Mouse (Mus musculus) neural tube, embryonic 14.5 days (tissue): ENCODE measurements around the gene Gm17334. TPM values are rescaled to one million over a fixed set of nuclear protein-coding genes. Genes with fewer than 3 reads are reported as not detected.

Experiments used
- ATAC-seq: fragments of 200-750 bp; cut with Nextera tagmentation; 2 replicates; pipeline ENCODE4 v1.8.0; 2017; ENCODE audit warnings: low read depth, mild to moderate bottlenecking, moderate TSS enrichment, moderate library complexity
- H3K27ac ChIP-seq: fragments of 300-500 bp; sonication (generic); 2 replicates; pipeline ENCODE4 v1.5.1; 2014; ENCODE audit warnings: low read depth, mild to moderate bottlenecking, control low read depth, low read length, moderate library complexity, mixed read lengths
- H3K27me3 ChIP-seq: fragments of 300-500 bp; sonication (generic); 2 replicates; pipeline ENCODE4 v1.6.1; 2014; ENCODE audit warnings: low read length; ENCODE audit not compliant: control insufficient read depth, insufficient read depth
- H3K36me3 ChIP-seq: fragments of 300-500 bp; sonication (generic); 2 replicates; pipeline ENCODE4 v1.6.1; 2014; ENCODE audit warnings: low read length, mixed read lengths; ENCODE audit not compliant: control insufficient read depth, insufficient read depth
- H3K4me1 ChIP-seq: fragments of 300-500 bp; sonication (generic); 2 replicates; pipeline ENCODE4 v1.6.1; 2014; ENCODE audit warnings: low read length; ENCODE audit not compliant: control insufficient read depth, insufficient read depth
- H3K4me2 ChIP-seq: fragments of 300-500 bp; sonication (generic); 2 replicates; pipeline ENCODE4 v1.6.1; 2014; ENCODE audit warnings: mild to moderate bottlenecking, low read depth, low read length, control low read depth
- H3K4me3 ChIP-seq: fragments of 300-500 bp; sonication (generic); 2 replicates; pipeline ENCODE4 v1.5.1; 2014; ENCODE audit warnings: low read depth, low read length, control low read depth, mixed read lengths
- H3K9ac ChIP-seq: fragments of 300-500 bp; sonication (generic); replicated peaks from 2 replicates; pipeline ENCODE4 v1.6.1; 2014; ENCODE audit warnings: low read depth, mild to moderate bottlenecking, control low read depth, low read length, mixed read lengths
- H3K9me3 ChIP-seq: fragments of 300-500 bp; sonication (generic); 2 replicates; pipeline ENCODE4 v1.6.1; 2016; ENCODE audit warnings: low read length; ENCODE audit not compliant: control insufficient read depth
- WGBS: fragments of 180-500 bp; shearing (Covaris S2); extraction: QIAGEN DNeasy Blood & Tissue Kit; methylation state at CpG from one replicate; pipeline ENCODE4 v1.1.7; 2014; 5-methylcytosine and 5-hydroxymethylcytosine counted together
- polyA plus RNA-seq: library from polyadenylated mRNA; unstranded; fragments of >200 nt; fragmentation: Nextera tagmentation; extraction: Ambion mirVana; gene quantifications from 2 replicates; pipeline ENCODE4 v1.2.1, GENCODE M21; 2014

Gene Gm17334
- polyA plus RNA-seq, 1 experiment from 2014 or later = not detected

DNA sequence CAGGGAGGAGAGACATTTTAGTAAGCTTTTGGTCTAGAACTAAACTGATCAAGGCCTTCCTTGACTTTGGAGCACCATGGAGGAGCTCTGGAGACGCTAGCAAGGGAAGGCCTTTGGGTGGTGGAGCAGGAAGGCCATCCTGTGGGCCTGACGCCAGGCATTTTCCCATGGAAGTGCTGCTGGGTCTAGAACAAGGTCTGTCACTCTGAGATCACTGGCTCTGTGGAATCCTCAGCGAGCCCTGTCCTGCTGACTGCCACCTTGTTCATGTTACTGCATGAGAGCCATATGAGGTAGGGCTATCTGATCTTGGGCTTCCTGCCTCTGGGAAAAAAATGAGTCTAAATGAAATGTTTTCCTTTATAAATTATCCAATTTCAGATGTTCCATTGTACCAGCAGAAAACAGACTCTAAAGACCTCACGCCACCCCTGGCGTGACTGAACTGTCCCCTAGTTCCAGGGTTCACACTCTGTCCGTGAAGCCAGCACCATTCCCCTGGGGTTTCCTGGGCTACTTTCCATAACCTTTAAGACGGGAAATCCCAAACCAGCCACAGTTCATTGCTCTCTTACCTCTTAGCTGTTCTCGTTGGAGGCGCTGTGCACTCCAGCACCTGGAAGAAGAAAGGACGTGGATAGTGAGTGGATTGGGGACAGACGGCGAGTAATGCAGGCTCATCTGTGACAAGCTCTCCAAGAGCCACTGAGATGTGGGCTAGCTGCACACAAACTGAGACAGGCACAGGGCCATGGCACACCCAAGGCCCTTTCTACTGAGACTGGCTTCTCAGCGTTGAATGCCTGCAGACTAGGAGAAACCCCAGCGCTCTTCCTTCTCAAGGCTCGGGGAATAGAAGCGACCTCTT is 40.2 kb upstream of the Gm17334 start:
- H3K4me3 ChIP-seq = no peak overlapping the region
- H3K9ac ChIP-seq = no peak overlapping the region
- ATAC-seq = no peak
- WGBS = 88% methylated on average over 16 of the region's 16 CpGs
- H3K9me3 ChIP-seq = no peaks in the 10 kb centered on the region
- H3K4me2 ChIP-seq = no peak overlapping the region
- H3K27me3 ChIP-seq = no peaks in the 10 kb centered on the region
- no peaks in the 10 kb centered on the region for H3K4me1 ChIP-seq
- H3K27ac ChIP-seq = no peak overlapping the region
- no peaks in the 10 kb centered on the region for H3K36me3 ChIP-seq

DNA sequence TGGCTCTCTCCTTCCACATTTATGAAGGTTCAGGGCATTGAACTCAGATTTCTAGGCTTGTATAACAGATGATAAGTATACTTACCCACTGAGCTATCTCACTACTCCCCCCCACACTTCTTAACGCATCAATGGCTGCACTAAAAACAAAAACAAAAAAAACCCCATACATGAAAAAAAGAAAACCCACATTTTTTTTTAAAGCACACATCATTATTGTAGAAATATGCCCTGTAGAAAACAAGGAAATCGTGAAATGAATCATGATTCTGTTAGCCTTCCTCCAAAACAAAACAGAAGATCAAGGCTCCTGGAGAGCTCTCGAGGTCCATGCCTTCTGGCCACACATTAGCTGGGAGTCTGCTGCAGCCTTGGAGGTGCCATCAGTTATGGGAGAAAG is 38.3 kb upstream of the Gm17334 start:
- H3K4me2 ChIP-seq = no peak overlapping the region
- H3K27me3 ChIP-seq = no peaks in the 10 kb centered on the region
- H3K9me3 ChIP-seq = no peaks in the 10 kb centered on the region
- H3K27ac ChIP-seq = no peak overlapping the region
- WGBS = 77% methylated on average over 3 of the region's 3 CpGs
- H3K9ac ChIP-seq = no peak overlapping the region
- no peaks in the 10 kb centered on the region for H3K4me1 ChIP-seq
- no peak for ATAC-seq
- no peaks in the 10 kb centered on the region for H3K36me3 ChIP-seq
- no peak overlapping the region for H3K4me3 ChIP-seq

DNA sequence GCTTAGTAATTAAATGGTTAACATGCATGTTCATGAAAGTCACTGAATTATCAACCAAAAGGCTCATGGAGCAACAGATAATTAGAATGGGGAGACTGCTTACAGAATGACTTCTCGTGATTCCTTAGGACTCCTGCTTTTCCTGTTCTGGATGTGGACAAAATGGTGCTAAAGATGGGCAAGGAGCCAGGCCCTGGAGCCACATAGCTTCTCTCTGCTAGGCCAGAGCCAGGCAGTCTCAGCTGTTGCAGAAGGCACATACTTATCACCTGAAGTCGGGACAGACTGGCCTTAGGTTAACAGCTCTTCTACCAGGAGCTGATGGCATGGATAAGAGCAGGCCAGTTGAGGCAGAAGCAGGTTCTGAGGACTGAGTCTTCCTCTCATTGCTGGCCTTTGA is 37.8 kb upstream of the Gm17334 start:
- WGBS = 81% methylated on average over 2 of the region's 2 CpGs
- Histone ChIP-seq H3K27me3 (no peaks in the 10 kb centered on the region), H3K36me3 (no peaks in the 10 kb centered on the region), H3K27ac (no peak overlapping the region), H3K4me1 (no peaks in the 10 kb centered on the region), H3K4me3 (no peak overlapping the region), H3K9me3 (no peaks in the 10 kb centered on the region), H3K9ac (no peak overlapping the region), H3K4me2 (no peak overlapping the region)
- ATAC-seq = no peak

DNA sequence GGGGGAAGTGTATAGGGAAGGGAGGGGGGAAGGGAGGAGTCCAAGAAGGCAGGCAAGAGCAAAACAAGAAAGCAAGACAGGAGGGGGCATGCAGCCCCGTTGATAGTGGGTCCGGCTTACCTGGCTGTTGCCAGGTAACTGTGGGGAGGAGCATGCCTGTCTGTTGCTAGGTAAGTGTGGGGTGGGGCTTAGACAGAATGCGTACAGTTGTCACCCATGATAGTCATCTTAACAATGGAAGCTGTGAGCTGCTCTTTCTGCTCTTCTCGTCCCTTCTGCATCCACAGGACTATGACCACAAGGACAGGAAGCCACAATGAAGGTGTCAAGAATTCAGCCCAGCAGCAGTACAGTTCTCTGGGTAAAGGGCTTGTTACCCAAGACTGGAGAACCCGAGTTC is 37.2 kb upstream of the Gm17334 start:
- no peaks in the 10 kb centered on the region for H3K27me3 ChIP-seq
- no peaks in the 10 kb centered on the region for H3K9me3 ChIP-seq
- ATAC-seq = no peak

DNA sequence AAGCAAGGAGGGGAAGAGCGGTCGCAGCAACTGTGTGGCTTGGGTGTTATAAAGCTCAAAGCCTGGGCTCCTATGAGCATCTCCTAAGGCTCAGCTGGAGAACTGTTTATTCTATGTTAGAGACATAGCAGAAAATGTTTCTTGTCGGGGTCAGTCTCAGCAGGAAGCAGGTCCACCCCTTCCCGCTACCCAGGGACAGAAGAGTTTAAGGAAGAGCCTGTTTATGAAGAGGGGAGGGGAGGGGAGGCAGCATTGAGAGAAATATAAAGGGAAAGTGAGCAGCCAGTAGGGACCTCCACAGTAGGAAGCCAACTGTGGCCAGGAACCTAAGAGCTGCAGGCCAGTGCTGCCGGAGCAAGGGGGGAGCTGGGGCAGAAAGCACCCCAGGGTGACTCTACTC is 36.4 kb upstream of the Gm17334 start:
- no peak overlapping the region for H3K27ac ChIP-seq
- no peaks in the 10 kb centered on the region for H3K27me3 ChIP-seq
- H3K4me1 ChIP-seq = no peaks in the 10 kb centered on the region
- H3K9ac ChIP-seq = no peak overlapping the region
- no peaks in the 10 kb centered on the region for H3K36me3 ChIP-seq
- no peaks in the 10 kb centered on the region for H3K9me3 ChIP-seq
- no peak overlapping the region for H3K4me2 ChIP-seq
- ATAC-seq = no peak
- H3K4me3 ChIP-seq = no peak overlapping the region
- 48% methylated on average over 5 of the region's 5 CpGs for WGBS

More for the DNA sequence above, 37.2 kb upstream of the Gm17334 start:
- H3K4me3 ChIP-seq = no peak overlapping the region
- H3K4me1 ChIP-seq = no peaks in the 10 kb centered on the region
- no peak overlapping the region for H3K9ac ChIP-seq
- no peak overlapping the region for H3K4me2 ChIP-seq
- WGBS = 72% methylated on average over 5 of the region's 5 CpGs
- H3K36me3 ChIP-seq = no peaks in the 10 kb centered on the region
- no peak overlapping the region for H3K27ac ChIP-seq

DNA sequence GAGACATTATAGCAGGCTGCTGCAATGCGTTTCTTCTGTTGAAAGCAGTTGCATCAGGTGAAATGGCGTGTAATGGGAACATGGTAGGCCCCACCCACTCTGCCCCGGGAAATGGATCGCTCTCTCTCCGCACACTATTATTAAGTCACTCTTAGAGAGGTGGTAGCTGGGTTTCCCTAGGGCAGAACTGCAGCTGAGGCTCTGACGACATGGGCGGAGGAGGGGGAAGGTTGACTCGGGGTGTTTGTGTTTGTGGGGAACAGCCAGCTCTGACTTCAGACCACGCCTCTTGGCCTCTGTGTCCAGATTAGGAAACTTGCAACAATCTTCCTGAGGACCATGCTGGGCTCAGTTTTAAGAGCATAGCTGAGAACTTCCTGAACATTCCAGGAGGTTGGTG is 32.8 kb upstream of the Gm17334 start:
- H3K9ac ChIP-seq = no peak overlapping the region

DNA sequence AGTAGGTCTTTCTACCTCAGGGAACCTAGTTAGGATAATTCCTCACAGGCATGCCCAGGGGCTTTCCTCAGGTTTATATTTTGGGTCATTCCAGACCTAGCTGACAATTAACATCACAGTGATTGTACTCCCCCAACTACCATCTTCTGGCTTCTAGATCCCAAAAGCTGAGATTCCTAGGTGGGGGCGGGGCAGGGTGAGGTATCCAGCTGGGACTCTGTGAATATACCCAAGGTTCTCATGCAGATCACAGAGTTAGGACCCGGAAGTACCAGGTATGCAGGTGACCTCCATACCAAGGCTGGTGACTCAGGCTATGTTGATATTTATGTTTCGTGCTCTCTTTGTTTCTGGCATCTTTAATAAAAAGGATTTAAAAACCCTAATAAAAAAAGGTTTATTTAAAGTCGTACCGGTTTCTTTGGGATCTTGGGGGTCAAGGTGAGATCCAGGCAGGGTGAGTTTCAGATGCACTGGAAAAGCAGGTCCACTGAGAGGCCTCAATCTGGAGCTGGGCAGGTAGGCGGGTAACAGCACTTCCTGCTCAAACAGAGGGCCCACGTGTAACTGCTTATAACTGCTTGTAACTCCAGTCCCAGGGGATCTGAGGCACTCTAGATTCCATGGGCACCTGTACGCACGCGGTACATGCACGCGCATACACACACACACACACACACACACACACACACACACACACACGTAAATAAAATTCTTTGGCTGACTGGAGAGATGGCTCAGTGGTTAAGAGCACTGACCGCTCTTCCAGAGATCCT is 31.8 kb upstream of the Gm17334 start:
- Histone ChIP-seq H3K4me3 (no peak overlapping the region), H3K36me3 (no peaks in the 10 kb centered on the region), H3K9ac (no peak overlapping the region), H3K27me3 (no peaks in the 10 kb centered on the region), H3K4me2 (no peak overlapping the region), H3K9me3 (no peaks in the 10 kb centered on the region), H3K4me1 (no peaks in the 10 kb centered on the region), H3K27ac (no peak overlapping the region)
- WGBS = 87% methylated on average over 14 of the region's 14 CpGs
- no peak for ATAC-seq

More for the DNA sequence above, 32.8 kb upstream of the Gm17334 start:
- ATAC-seq = no peak
- Histone ChIP-seq H3K4me2 (no peak overlapping the region), H3K4me3 (no peak overlapping the region), H3K36me3 (no peaks in the 10 kb centered on the region), H3K27ac (no peak overlapping the region), H3K4me1 (no peaks in the 10 kb centered on the region), H3K27me3 (no peaks in the 10 kb centered on the region), H3K9me3 (no peaks in the 10 kb centered on the region)
- WGBS = 66% methylated on average over 9 of the region's 9 CpGs

DNA sequence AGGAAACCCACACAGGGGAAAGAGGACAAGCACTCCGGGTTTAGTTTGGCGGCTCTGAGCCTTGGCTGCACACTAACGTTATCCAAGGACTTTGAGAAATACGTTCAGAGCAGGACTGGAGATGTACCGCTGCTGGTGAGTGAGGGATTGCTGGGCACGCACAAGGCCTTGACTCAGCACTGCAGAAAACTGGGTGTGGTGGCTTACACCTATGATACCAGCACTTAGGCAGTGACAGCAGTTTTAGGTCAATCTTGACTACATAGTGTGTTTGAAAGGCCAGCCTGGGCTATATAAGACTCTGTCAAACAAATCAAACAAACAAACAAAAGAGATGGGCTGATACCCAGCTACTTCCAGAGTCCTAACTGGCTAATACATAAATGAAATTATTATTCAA is 30.5 kb upstream of the Gm17334 start:
- Histone ChIP-seq H3K9ac (no peak overlapping the region), H3K4me2 (no peak overlapping the region), H3K4me1 (no peaks in the 10 kb centered on the region), H3K36me3 (no peaks in the 10 kb centered on the region), H3K9me3 (no peaks in the 10 kb centered on the region), H3K27ac (no peak overlapping the region), H3K4me3 (no peak overlapping the region), H3K27me3 (no peaks in the 10 kb centered on the region)
- WGBS = 86% methylated on average over 6 of the region's 6 CpGs
- ATAC-seq = no peak

DNA sequence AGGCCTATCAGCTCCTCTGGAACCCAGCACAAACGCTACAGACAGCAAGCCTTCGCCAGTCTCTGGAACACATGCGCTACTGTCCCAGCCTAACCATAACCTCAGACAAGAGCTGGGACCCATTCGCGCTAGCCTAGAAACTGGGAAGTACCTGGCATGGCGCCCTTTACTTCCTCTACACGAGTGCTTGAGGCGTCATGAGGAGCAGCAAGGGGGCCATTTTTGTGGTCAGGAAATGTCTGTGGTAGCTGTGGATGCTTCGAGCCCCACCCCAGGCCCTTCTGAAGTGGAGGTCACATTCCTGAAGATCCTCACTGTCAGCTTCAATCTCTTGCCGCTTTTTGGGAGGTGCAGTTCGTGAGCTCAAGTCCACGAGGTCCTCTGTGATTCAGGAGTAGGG is 30.1 kb upstream of the Gm17334 start:
- 89% methylated on average over 12 of the region's 12 CpGs for WGBS
- no peak for ATAC-seq
- no peaks in the 10 kb centered on the region for H3K4me1 ChIP-seq

More for the DNA sequence above, 30.1 kb upstream of the Gm17334 start:
- H3K4me2 ChIP-seq = no peak overlapping the region
- H3K9me3 ChIP-seq = no peaks in the 10 kb centered on the region
- H3K4me3 ChIP-seq = no peak overlapping the region
- no peak overlapping the region for H3K9ac ChIP-seq
- H3K36me3 ChIP-seq = no peaks in the 10 kb centered on the region
- H3K27me3 ChIP-seq = no peaks in the 10 kb centered on the region
- H3K27ac ChIP-seq = no peak overlapping the region
